Mouse (Mus musculus) heart, embryonic 15.5 days (tissue): ENCODE measurements around the gene C8g. TPM values are rescaled to one million over a fixed set of nuclear protein-coding genes. Genes with fewer than 3 reads are reported as not detected.

Experiments used
- ATAC-seq: fragments of 200-750 bp; cut with Nextera tagmentation; replicated peaks from 2 replicates; pipeline ENCODE4 v1.8.0; 2017; ENCODE audit warnings: low read depth, moderate TSS enrichment; ENCODE audit not compliant: insufficient number of reproducible peaks, insufficient read depth, low FRiP score
- H3K27ac ChIP-seq: fragments of 300-500 bp; sonication (generic); 2 replicates; pipeline ENCODE4 v1.5.1; 2015; ENCODE audit warnings: mild to moderate bottlenecking, inconsistent platforms
- H3K27me3 ChIP-seq: fragments of 300-500 bp; sonication (generic); 2 replicates; pipeline ENCODE4 v1.6.1; 2015; ENCODE audit warnings: inconsistent platforms
- H3K36me3 ChIP-seq: fragments of 300-500 bp; sonication (generic); 2 replicates; pipeline ENCODE4 v1.6.1; 2015; ENCODE audit warnings: mild to moderate bottlenecking, inconsistent platforms
- H3K4me1 ChIP-seq: fragments of 300-500 bp; sonication (generic); replicated peaks from 2 replicates; pipeline ENCODE4 v1.6.1; 2015; ENCODE audit warnings: inconsistent platforms
- H3K4me2 ChIP-seq: fragments of 300-500 bp; sonication (generic); 2 replicates; pipeline ENCODE4 v1.6.1; 2015; ENCODE audit warnings: inconsistent platforms, mild to moderate bottlenecking, moderate library complexity
- H3K4me3 ChIP-seq: fragments of 300-500 bp; sonication (generic); 2 replicates; pipeline ENCODE4 v1.5.1; 2015; ENCODE audit warnings: mild to moderate bottlenecking, inconsistent platforms
- H3K9ac ChIP-seq: fragments of 300-500 bp; sonication (generic); 2 replicates; pipeline ENCODE4 v1.6.1; 2015; ENCODE audit warnings: mild to moderate bottlenecking, inconsistent platforms
- H3K9me3 ChIP-seq: fragments of 300-500 bp; sonication (generic); replicated peaks from 2 replicates; pipeline ENCODE4 v1.6.1; 2016; ENCODE audit warnings: inconsistent platforms
- WGBS: fragments of 180-500 bp; shearing (Covaris S2); methylation state at CpG from one replicate; pipeline ENCODE4 v1.1.7; 2015; ENCODE audit warnings: mixed read lengths; 5-methylcytosine and 5-hydroxymethylcytosine counted together
- polyA plus RNA-seq: library from polyadenylated mRNA; unstranded; fragments of >200 nt; fragmentation: Nextera tagmentation; extraction: Ambion mirVana; gene quantifications from 2 replicates; pipeline ENCODE4 v1.2.1, GENCODE M21; 2015

The C8g gene
- polyA plus RNA-seq, 1 experiment from 2014 or later, result 3.5 TPM

- Histone ChIP-seq H3K9ac (no peak overlapping the region), H3K4me2 (no peak overlapping the region), H3K9me3 (no peaks in the 10 kb centered on the region), H3K27ac (peak overlapping the region; percentile 31; the same call in 1 of the 2 replicates), H3K4me1 (peaks cover 9% of the 10 kb centered on the region; the same call in 1 of the 2 replicates), H3K36me3 (peaks cover 51% of the 10 kb centered on the region), H3K27me3 (no peaks in the 10 kb centered on the region), H3K4me3 (no peak overlapping the region)
- 0 out of 2 replicates have a peak, but pooled peaks have one; percentile 62 for ATAC-seq
- 71% methylated on average over 3 of the region's 3 CpGs for WGBS
These were observed 32.8 kb upstream of the C8g start for GRCm38 (mm10) chr2:25534178-25534865.

- Histone ChIP-seq H3K9ac (no peak overlapping the region), H3K27ac (peak overlapping the region; percentile 43), H3K27me3 (no peaks in the 10 kb centered on the region), H3K4me3 (no peak overlapping the region), H3K4me1 (peaks cover 9% of the 10 kb centered on the region; the same call in 1 of the 2 replicates), H3K36me3 (peaks cover 57% of the 10 kb centered on the region), H3K9me3 (no peaks in the 10 kb centered on the region), H3K4me2 (no peak overlapping the region)
- no peak for ATAC-seq
- 96% methylated on average over 2 of the region's 2 CpGs for WGBS
These were observed 32.2 kb upstream of the C8g start for GRCm38 (mm10) chr2:25533707-25534106.

- 85% methylated on average over 9 of the region's 9 CpGs for WGBS
- H3K27ac ChIP-seq, result no peak overlapping the region
- H3K4me1 ChIP-seq, result no peaks in the 10 kb centered on the region
- H3K9me3 ChIP-seq, result no peaks in the 10 kb centered on the region
- H3K27me3 ChIP-seq, result no peaks in the 10 kb centered on the region
- H3K36me3 ChIP-seq, result peaks cover 89% of the 10 kb centered on the region
- no peak overlapping the region for H3K9ac ChIP-seq
- no peak overlapping the region for H3K4me3 ChIP-seq
- no peak for ATAC-seq
- no peak overlapping the region for H3K4me2 ChIP-seq
These were observed 25.2 kb upstream of the C8g start for GRCm38 (mm10) chr2:25526510-25527302.

DNA sequence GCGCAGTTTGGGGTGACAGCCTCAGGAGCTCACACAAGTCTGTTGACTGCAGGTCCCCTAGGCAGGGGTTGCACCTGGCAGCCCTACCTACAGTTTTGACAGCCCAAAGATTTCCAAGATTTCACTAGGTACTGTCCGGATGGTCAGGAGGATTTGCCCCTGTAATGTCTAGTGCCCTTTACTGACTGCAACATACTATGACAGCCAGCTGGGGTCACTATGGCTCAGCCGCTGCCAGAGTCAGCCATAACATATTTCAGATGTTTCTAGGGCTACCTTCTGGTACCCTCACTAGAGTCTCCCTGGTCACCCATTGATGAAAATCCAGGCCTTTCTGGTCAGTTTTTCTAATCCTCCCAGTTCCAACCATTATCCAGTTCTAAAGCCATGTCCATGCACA is 8.4 kb upstream of the C8g start:
- no peak overlapping the region for H3K27ac ChIP-seq
- no peak overlapping the region for H3K4me3 ChIP-seq
- no peaks in the 10 kb centered on the region for H3K4me1 ChIP-seq
- H3K9me3 ChIP-seq, result no peaks in the 10 kb centered on the region
- H3K27me3 ChIP-seq, result no peaks in the 10 kb centered on the region
- ATAC-seq, result no peak
- H3K9ac ChIP-seq, result no peak overlapping the region
- 63% methylated on average over 3 of the region's 3 CpGs for WGBS
- H3K4me2 ChIP-seq, result no peak overlapping the region
- H3K36me3 ChIP-seq, result peaks cover 2% of the 10 kb centered on the region; the same call in 1 of the 2 replicates

DNA sequence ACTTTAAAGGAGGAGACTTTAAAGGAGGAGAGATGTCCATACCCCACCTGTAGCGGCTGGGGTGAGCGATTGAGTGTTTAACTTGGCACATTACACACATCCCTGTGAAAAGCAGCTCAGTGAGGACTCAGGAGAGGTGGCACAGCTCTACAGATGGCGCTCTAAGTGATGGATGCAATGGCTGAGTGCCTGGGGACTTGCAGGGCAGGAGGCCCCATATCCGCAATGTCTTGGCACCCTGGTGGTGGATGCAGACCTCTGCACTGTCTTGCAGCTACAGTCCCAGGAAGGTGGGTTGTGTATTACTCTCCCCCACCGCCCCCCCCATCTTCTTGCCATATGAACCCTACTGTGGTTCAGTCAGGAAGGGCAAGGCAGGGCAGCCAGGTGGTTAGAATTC is 5.4 kb upstream of the C8g start:
- Histone ChIP-seq H3K36me3 (peaks cover 21% of the 10 kb centered on the region), H3K9me3 (no peaks in the 10 kb centered on the region), H3K4me1 (peaks cover 4% of the 10 kb centered on the region), H3K9ac (no peak overlapping the region), H3K4me3 (no peak overlapping the region), H3K27ac (no peak overlapping the region), H3K27me3 (no peaks in the 10 kb centered on the region), H3K4me2 (no peak overlapping the region)
- no peak for ATAC-seq
- WGBS, result 32% methylated on average over 5 of the region's 5 CpGs

- ATAC-seq, result no peak
- 99% methylated on average over 4 of the region's 4 CpGs for WGBS
- peaks cover 12% of the 10 kb centered on the region for H3K4me1 ChIP-seq
These were observed 4.3 kb upstream of the C8g start for GRCm38 (mm10) chr2:25505860-25506259.

GRCm38 (mm10) chr2:25505000-25505399 is 3.5 kb upstream of the C8g start:
- Histone ChIP-seq H3K36me3 (peaks cover 21% of the 10 kb centered on the region), H3K4me2 (no peak overlapping the region), H3K4me1 (peaks cover 16% of the 10 kb centered on the region), H3K27me3 (no peaks in the 10 kb centered on the region), H3K27ac (no peak overlapping the region), H3K4me3 (no peak overlapping the region), H3K9me3 (no peaks in the 10 kb centered on the region), H3K9ac (no peak overlapping the region)
- ATAC-seq, result no peak
- WGBS, result 78% methylated on average over 1 of the region's 1 CpGs

More at GRCm38 (mm10) chr2:25505860-25506259, 4.3 kb upstream of the C8g start:
- H3K9ac ChIP-seq, result no peak overlapping the region
- peaks cover 21% of the 10 kb centered on the region for H3K36me3 ChIP-seq
- no peaks in the 10 kb centered on the region for H3K27me3 ChIP-seq
- H3K4me2 ChIP-seq, result no peak overlapping the region
- no peaks in the 10 kb centered on the region for H3K9me3 ChIP-seq
- no peak overlapping the region for H3K27ac ChIP-seq
- H3K4me3 ChIP-seq, result no peak overlapping the region

- WGBS, result 91% methylated on average over 19 of the region's 19 CpGs
- Histone ChIP-seq H3K4me2 (no peak overlapping the region), H3K9ac (no peak overlapping the region), H3K36me3 (peaks cover 21% of the 10 kb centered on the region), H3K4me1 (peaks cover 16% of the 10 kb centered on the region), H3K9me3 (no peaks in the 10 kb centered on the region), H3K27me3 (no peaks in the 10 kb centered on the region), H3K4me3 (no peak overlapping the region), H3K27ac (no peak overlapping the region)
- ATAC-seq, result no peak
These were observed 3.0 kb upstream of the C8g start for GRCm38 (mm10) chr2:25504538-25504937.

DNA sequence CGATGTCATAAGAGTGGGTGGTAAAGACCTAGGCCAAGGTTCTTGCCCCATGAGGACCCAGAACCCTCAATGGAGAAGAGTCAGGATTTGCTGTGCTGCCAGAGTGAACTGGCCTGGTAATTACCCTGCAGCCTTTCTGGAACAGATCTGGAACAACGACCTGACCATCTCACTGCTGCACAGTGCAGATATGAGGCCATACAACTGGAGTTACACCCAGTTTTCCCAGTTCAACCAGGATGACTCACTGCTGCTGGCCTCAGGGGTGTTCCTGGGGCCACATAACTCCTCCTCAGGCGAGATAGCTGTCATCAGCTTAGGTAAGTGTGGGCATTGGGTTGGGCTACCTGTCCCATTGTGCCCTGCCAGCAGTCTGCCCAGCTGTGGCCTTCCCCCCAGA is 1.2 kb upstream of the C8g start:
- 77% methylated on average over 3 of the region's 3 CpGs for WGBS
- Histone ChIP-seq H3K9ac (no peak overlapping the region), H3K27ac (no peak overlapping the region), H3K36me3 (peaks cover 21% of the 10 kb centered on the region), H3K9me3 (no peaks in the 10 kb centered on the region), H3K27me3 (no peaks in the 10 kb centered on the region), H3K4me1 (peaks cover 20% of the 10 kb centered on the region), H3K4me3 (no peak overlapping the region), H3K4me2 (no peak overlapping the region)
- no peak for ATAC-seq

DNA sequence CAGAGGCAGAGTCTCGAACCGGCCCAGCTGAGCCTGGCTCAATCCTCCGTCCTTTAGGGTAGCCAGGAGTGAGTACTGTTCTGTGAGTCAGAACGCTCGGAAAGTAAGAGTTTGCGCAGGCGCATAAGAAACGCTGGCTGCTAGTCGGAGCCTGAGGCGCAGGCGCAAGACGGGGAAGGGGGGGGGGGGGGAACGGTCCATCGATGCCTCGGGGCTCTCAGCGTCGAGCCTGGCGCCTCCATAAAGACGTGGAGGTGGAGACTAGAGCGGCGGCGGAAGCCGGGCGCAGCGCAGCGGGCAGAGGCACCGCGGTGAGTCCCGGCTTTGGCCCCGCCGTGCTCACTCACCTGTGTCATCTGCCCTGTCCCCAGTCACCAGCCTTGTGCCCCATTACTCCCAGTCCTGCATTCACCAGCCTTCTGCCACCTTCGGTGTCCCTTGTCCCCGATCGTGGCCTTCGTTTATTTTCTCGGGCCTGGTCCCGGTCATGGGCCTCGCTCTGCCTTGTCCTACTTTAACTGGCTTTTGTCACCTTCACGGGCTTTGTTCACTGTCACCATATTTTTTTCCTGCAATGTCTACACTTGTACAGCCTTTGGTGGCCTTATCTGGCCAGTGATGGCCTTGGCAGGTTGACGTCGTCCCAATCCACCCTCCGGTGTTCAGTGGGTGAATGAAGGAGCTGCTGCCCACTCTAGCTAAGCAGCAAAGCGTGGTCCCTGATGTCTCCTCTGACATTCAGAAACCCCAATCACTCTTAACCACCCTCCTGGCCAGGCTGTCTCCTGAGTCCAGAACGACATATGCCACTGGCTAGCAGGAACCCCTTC is 728 bp downstream of the C8g start, which contains the start of gene Fbxw5:
Gene Fbxw5, plus strand, starts transcription at position 175 of the 830 bp plus-strand sequence.
- ATAC-seq, result peak; percentile 86
- H3K27ac ChIP-seq, result peak within 1 kb of the TSS; percentile 53
- H3K9me3 ChIP-seq, result no peaks in the 10 kb centered on the region
- WGBS, result under 1% methylated on average over 41 of the region's 44 CpGs
- H3K4me2 ChIP-seq, result peak within 1 kb of the TSS; percentile 91
- no peaks in the 10 kb centered on the region for H3K27me3 ChIP-seq
- H3K36me3 ChIP-seq, result peaks cover 21% of the 10 kb centered on the region
- H3K9ac ChIP-seq, result peak within 1 kb of the TSS; percentile 91
- H3K4me3 ChIP-seq, result peak within 1 kb of the TSS; percentile 64
- H3K4me1 ChIP-seq, result peaks cover 20% of the 10 kb centered on the region

DNA sequence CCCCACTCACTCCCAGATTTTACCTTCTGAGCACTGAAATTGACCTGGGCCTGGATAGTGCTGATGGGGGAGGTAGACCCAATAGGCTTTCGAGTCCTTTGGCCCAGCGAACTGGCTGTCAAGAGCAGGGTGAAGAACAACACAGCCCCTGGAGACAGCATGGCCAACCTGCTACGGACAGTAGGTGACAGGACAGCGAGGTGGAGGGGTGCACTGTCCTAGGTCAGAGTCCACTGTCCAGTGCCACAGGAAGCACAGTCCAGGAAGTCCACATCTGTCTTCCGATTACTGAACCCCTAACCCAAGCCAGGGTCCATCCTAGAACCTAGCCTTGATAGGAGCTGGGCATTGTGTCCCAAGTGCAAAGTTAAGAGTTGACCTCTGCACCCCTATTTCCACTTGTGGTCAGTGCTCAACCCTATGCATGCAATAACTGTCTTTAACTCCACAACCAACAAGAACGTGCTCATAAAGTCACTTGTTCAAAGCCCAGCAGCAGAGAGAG is 1.4 kb downstream of the C8g start:
- Histone ChIP-seq H3K4me1 (peaks cover 20% of the 10 kb centered on the region), H3K4me3 (peak overlapping the region; percentile 64), H3K9ac (peak overlapping the region; percentile 49), H3K36me3 (peaks cover 21% of the 10 kb centered on the region), H3K4me2 (peak overlapping the region; percentile 69), H3K9me3 (no peaks in the 10 kb centered on the region), H3K27ac (peak overlapping the region; percentile 53), H3K27me3 (no peaks in the 10 kb centered on the region)
- peak; percentile 4; the same call in 1 of the 2 replicates for ATAC-seq
- WGBS, result 67% methylated on average over 6 of the region's 6 CpGs
